Mouse (Mus musculus) stomach, postnatal 0 days (tissue): ENCODE results near the gene Ptpn5. TPM values are rescaled to one million over a fixed set of nuclear protein-coding genes. Genes with fewer than 3 reads are reported as not detected.

Source experiments
- ATAC-seq: fragments of 200-750 bp; cut with Nextera tagmentation; 2 replicates; pipeline ENCODE4 v1.8.0; 2017; ENCODE audit not compliant: low FRiP score, low TSS enrichment
- DNase-seq: peaks from one replicate; pipeline ENCODE4 v3.0.0-alpha.2; 2016; ENCODE audit warnings: low spot score
- H3K27ac ChIP-seq: fragments of 300-500 bp; sonication (generic); replicated peaks from 2 replicates; pipeline ENCODE4 v1.5.1; 2014; ENCODE audit warnings: mild to moderate bottlenecking, control low read depth
- H3K27me3 ChIP-seq: fragments of 300-500 bp; sonication (generic); 2 replicates; pipeline ENCODE4 v1.6.1; 2014; ENCODE audit warnings: low read length; ENCODE audit not compliant: control insufficient read depth, insufficient read depth
- H3K36me3 ChIP-seq: fragments of 300-500 bp; sonication (generic); 2 replicates; pipeline ENCODE4 v1.6.1; 2014; ENCODE audit warnings: low read length, mixed read lengths; ENCODE audit not compliant: control insufficient read depth, insufficient read depth
- H3K4me1 ChIP-seq: fragments of 300-500 bp; sonication (generic); replicated peaks from 2 replicates; pipeline ENCODE4 v1.6.1; 2014; ENCODE audit warnings: antibody characterized with exemption; ENCODE audit not compliant: control insufficient read depth, insufficient read depth
- H3K4me2 ChIP-seq: fragments of 300-500 bp; sonication (generic); replicated peaks from 2 replicates; pipeline ENCODE4 v1.6.1; 2014; ENCODE audit warnings: low read depth, mild to moderate bottlenecking, control low read depth, moderate library complexity
- H3K4me3 ChIP-seq: fragments of 300-500 bp; sonication (generic); 2 replicates; pipeline ENCODE4 v1.5.1; 2014; ENCODE audit warnings: low read depth, low read length, control low read depth
- H3K9ac ChIP-seq: fragments of 300-500 bp; sonication (generic); 2 replicates; pipeline ENCODE4 v1.6.1; 2014; ENCODE audit warnings: mild to moderate bottlenecking, low read length, control low read depth, mixed read lengths
- H3K9me3 ChIP-seq: fragments of 300-500 bp; sonication (generic); 2 replicates; pipeline ENCODE4 v1.6.1; 2016; ENCODE audit warnings: low read length; ENCODE audit not compliant: control insufficient read depth
- CTCF ChIP-seq: IDR thresholded peaks from 2 replicates; pipeline ENCODE4 v1.5.1; 2016; ENCODE audit warnings: antibody characterized with exemption, low read depth, mild to moderate bottlenecking, moderate library complexity
- EP300 ChIP-seq: optimal IDR thresholded peaks from 2 replicates; pipeline ENCODE3; 2016; ENCODE audit warnings: antibody characterized with exemption
- WGBS: fragments of 180-500 bp; shearing (Covaris S2); extraction: QIAGEN DNeasy Blood & Tissue Kit; methylation state at CpG from one replicate; pipeline ENCODE4 v1.1.7; 2014; 5-methylcytosine and 5-hydroxymethylcytosine counted together
- polyA plus RNA-seq: library from polyadenylated mRNA; unstranded; fragments of >200 nt; fragmentation: Nextera tagmentation; extraction: Ambion mirVana; gene quantifications from 2 replicates; pipeline ENCODE4 v1.2.1, GENCODE M21; 2015

Gene Ptpn5
- polyA plus RNA-seq, 1 experiment from 2014 or later: 0.33 TPM

GRCm38 (mm10) chr7:47155849-47156248, 22.4 kb upstream of the Ptpn5 start:
- ATAC-seq (no peak), DNase-seq (no peak)
- no peaks in the 10 kb centered on the region for H3K9me3 ChIP-seq
- no peaks in the 10 kb centered on the region for H3K4me1 ChIP-seq
- TF ChIP-seq EP300: no peak
- no peak for TF ChIP-seq CTCF
- WGBS: 85% methylated on average over 2 of the region's 2 CpGs
- H3K27ac ChIP-seq: no peak overlapping the region
- H3K4me3 ChIP-seq: no peak overlapping the region
- no peaks in the 10 kb centered on the region for H3K27me3 ChIP-seq
- H3K4me2 ChIP-seq: no peak overlapping the region
- H3K36me3 ChIP-seq: no peaks in the 10 kb centered on the region
- no peak overlapping the region for H3K9ac ChIP-seq

DNA sequence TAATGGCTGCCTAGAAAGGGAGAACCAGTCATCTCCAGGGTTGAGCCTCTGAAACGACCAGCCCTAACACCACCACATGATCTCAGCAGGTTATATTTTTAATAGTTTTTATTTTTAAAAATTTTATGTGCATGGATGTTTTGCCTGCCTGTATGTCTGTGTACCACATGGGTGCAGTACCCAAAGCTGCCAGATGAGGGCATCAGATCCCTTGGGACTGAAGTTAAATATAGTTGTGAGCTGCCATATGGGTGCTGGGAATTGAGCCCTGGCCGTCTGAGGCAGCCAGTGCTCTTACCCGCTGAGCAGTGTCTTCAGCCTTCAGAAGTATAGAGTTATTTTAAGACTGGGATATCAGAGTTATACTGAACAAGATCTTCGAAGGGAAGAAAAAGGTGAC, 21.9 kb upstream of the Ptpn5 start:
- TF ChIP-seq CTCF: peak; percentile 36
- no peak for TF ChIP-seq EP300
- Histone ChIP-seq H3K36me3 (no peaks in the 10 kb centered on the region), H3K9ac (no peak overlapping the region), H3K27ac (no peak overlapping the region), H3K9me3 (no peaks in the 10 kb centered on the region), H3K27me3 (no peaks in the 10 kb centered on the region), H3K4me2 (no peak overlapping the region), H3K4me3 (no peak overlapping the region), H3K4me1 (no peaks in the 10 kb centered on the region)
- no peak for ATAC-seq
- 84% methylated on average over 4 of the region's 4 CpGs for WGBS
- DNase-seq: no peak

DNA sequence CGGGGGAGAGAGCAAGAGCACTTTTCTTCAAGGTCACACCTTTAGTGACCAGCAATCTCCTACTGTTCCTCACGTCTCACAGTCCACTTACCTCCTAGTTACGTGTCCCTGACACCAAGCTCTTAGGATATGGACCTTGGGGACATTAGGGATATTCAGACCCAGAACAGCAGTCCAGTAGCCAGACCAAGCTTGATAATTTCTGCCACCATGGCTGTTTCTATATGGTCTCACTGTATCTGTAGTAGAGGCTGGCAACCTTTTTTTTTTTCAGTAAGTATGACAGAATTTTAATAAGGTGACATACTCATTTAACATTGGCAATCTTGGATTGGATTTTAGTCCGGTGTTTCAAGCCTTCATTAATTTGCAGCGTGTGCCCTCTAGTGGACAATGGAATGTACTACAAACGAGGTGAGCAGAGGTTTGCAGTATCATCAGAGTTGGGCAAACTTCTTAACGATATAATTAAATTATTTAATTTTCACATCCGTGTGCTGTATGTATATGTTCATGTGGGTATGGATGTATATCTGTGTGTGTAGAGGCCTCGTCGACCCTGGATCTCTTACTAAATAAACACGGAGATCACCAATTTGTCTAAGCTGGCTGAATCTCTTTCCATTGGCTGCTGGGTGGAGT, 17.1 kb upstream of the Ptpn5 start:
- TF ChIP-seq CTCF: peak; percentile 91
- TF ChIP-seq EP300: no peak
- WGBS: 15% methylated on average over 11 of the region's 11 CpGs

DNA sequence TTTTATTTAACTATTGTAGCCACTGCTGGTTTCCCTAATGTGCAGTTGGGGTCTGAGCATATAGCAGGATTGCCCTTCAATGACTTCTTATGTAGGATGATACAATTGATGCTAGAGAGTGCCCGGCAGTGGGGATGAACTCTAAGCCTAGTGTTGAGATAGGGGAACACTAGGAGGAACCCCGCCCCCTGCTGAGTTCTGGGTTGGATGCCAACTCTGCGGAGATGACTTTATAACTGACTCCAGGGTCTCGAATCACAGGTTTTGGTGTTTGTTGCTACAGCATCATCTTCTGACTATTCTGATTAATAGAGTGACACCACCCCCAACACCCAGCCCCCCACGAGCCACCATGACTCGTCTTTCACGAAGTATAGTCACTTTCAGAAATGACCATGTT, 14.8 kb upstream of the Ptpn5 start:
- no peaks in the 10 kb centered on the region for H3K27me3 ChIP-seq
- no peaks in the 10 kb centered on the region for H3K36me3 ChIP-seq
- no peaks in the 10 kb centered on the region for H3K9me3 ChIP-seq
- TF ChIP-seq CTCF (no peak), EP300 (no peak)
- WGBS: 81% methylated on average over 7 of the region's 7 CpGs
- no peaks in the 10 kb centered on the region for H3K4me1 ChIP-seq
- DNase-seq (no peak), ATAC-seq (no peak)
- H3K9ac ChIP-seq: no peak overlapping the region
- H3K4me2 ChIP-seq: no peak overlapping the region
- H3K27ac ChIP-seq: no peak overlapping the region
- no peak overlapping the region for H3K4me3 ChIP-seq

More for the DNA sequence above, 17.1 kb upstream of the Ptpn5 start:
- no peak overlapping the region for H3K9ac ChIP-seq
- H3K27me3 ChIP-seq: no peaks in the 10 kb centered on the region
- H3K9me3 ChIP-seq: no peaks in the 10 kb centered on the region
- ATAC-seq: no peak
- no peaks in the 10 kb centered on the region for H3K4me1 ChIP-seq
- DNase-seq: peak; percentile 31
- H3K27ac ChIP-seq: no peak overlapping the region
- no peak overlapping the region for H3K4me2 ChIP-seq
- no peaks in the 10 kb centered on the region for H3K36me3 ChIP-seq
- H3K4me3 ChIP-seq: no peak overlapping the region

DNA sequence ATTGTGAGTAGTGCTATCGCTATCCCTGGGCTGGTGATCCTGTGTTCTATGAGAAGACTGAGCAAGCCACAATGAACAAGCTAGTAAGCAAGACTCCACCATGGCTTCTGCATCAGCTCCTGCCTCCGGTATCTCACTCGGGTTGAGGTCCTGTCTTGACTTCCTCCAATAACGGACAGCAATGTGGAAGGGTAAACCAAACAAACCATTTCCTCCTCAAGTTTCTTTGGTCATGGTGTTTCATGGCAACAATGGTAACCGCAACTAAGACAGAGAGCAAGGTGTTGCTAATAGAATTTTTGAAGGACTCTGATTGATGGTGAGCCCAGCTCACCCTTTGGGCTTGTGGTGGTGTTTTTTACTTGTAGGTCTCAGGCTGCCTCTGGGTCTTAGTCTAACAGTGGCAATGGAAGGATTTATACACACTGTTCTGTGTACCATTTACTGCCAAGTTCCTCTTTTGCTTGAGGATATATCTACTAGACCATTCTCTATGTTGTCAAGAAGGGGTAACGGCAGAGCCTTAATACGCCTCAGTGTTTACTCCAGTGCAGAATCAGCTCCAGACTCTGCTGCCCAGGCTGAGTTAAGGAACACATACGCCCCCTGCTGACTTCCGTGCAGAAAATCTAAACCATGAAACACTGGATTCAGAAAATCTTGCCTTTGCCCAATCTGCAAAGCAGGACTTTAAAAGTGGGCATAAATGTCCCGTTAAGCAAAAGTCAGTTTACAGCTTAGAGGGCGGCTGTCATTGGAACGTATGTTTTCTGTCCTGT, 12.7 kb upstream of the Ptpn5 start:
- TF ChIP-seq EP300 (no peak), CTCF (peak; percentile 68)
- Histone ChIP-seq H3K9ac (no peak overlapping the region), H3K27ac (no peak overlapping the region), H3K27me3 (no peaks in the 10 kb centered on the region), H3K4me3 (no peak overlapping the region), H3K4me2 (no peak overlapping the region), H3K9me3 (no peaks in the 10 kb centered on the region), H3K36me3 (no peaks in the 10 kb centered on the region), H3K4me1 (no peaks in the 10 kb centered on the region)
- 49% methylated on average over 12 of the region's 12 CpGs for WGBS
- DNase-seq: peak; percentile 25
- ATAC-seq: no peak

GRCm38 (mm10) chr7:47144299-47144698, 10.8 kb upstream of the Ptpn5 start:
- DNase-seq: no peak
- no peaks in the 10 kb centered on the region for H3K36me3 ChIP-seq
- ATAC-seq: no peak
- WGBS: 12% methylated on average over 6 of the region's 6 CpGs
- no peak overlapping the region for H3K27ac ChIP-seq
- no peak overlapping the region for H3K4me3 ChIP-seq
- H3K9me3 ChIP-seq: no peaks in the 10 kb centered on the region
- H3K9ac ChIP-seq: no peak overlapping the region
- no peaks in the 10 kb centered on the region for H3K27me3 ChIP-seq
- no peak overlapping the region for H3K4me2 ChIP-seq
- no peaks in the 10 kb centered on the region for H3K4me1 ChIP-seq
- TF ChIP-seq EP300 (no peak), CTCF (no peak)
